Mouse (Mus musculus) G1E (cell line): ENCODE data around the gene Unc5cl. TPM values are rescaled to one million over a fixed set of nuclear protein-coding genes. Genes with fewer than 3 reads are reported as not detected.
A peak's percentile ranks its signal among the peaks of the same experiment; 100 is the strongest.
"Not testable (repeated sequence)": the region's sequence is repeated elsewhere in the genome, so short reads cannot be mapped to it uniquely, and the experiment has no call there.

Source experiments
- ATAC-seq: 2 replicates; pipeline ENCODE4 v1.8.0; 2016; ENCODE audit warnings: mild to moderate bottlenecking; ENCODE audit not compliant: insufficient number of reproducible peaks, poor library complexity, low FRiP score, severe bottlenecking; ENCODE audit errors: extremely low read depth
- DNase-seq: peaks from one replicate; pipeline ENCODE4 v3.0.0; 2012; ENCODE audit warnings: low spot score
- H3K27me3 ChIP-seq: 2 replicates; pipeline ENCODE4 v1.6.1; 2012; ENCODE audit warnings: mild to moderate bottlenecking, low read length, inconsistent platforms; ENCODE audit not compliant: insufficient read depth
- H3K36me3 ChIP-seq: replicated peaks from 2 replicates; pipeline ENCODE3; 2012; ENCODE audit warnings: mild to moderate bottlenecking, inconsistent platforms
- H3K4me1 ChIP-seq: 2 replicates; pipeline ENCODE4 v1.6.1; 2012; ENCODE audit warnings: low read depth, low read length, inconsistent platforms, mixed read lengths; ENCODE audit not compliant: insufficient read depth
- H3K4me3 ChIP-seq: 2 replicates; pipeline ENCODE4 v1.5.1; 2012; ENCODE audit warnings: low read depth, mild to moderate bottlenecking, inconsistent platforms, low read length, moderate library complexity, mixed read lengths
- H3K9me3 ChIP-seq: replicated peaks from 2 replicates; pipeline ENCODE4 v1.6.1; 2012; ENCODE audit warnings: inconsistent platforms
- CTCF ChIP-seq: IDR thresholded peaks from 2 replicates; pipeline ENCODE4 v1.5.1; 2012; ENCODE audit warnings: low read depth, low read length, inconsistent platforms, mixed read lengths
- GATA1 ChIP-seq: IDR thresholded peaks from 2 replicates; pipeline ENCODE4 v1.6.1; 2012; ENCODE audit warnings: borderline replicate concordance, low read length, inconsistent platforms, mixed read lengths
- GATA2 ChIP-seq: IDR thresholded peaks from 2 replicates; pipeline ENCODE4 v1.6.1; 2012; ENCODE audit warnings: low read depth, low read length, inconsistent platforms, borderline replicate concordance
- POLR2AphosphoS5 ChIP-seq: IDR thresholded peaks from 2 replicates; pipeline ENCODE4 v1.6.1; 2012; ENCODE audit warnings: low read depth, low read length, inconsistent platforms; ENCODE audit not compliant: insufficient replicate concordance
- TAL1 ChIP-seq: conservative IDR thresholded peaks from 2 replicates; pipeline ENCODE4 v1.6.1; 2012; ENCODE audit warnings: low read depth, low read length, inconsistent platforms, mixed read lengths
- polyA plus RNA-seq: library from polyadenylated mRNA; stranded (reverse); fragments of >175 nt; gene quantifications from 2 replicates; pipeline ENCODE4 v1.2.3, GENCODE M21; 2012
- total RNA-seq, 2 experiments: library from RNA; stranded (forward) in 1 of 2; stranded (reverse) in 1 of 2; fragments of 200-1000 nt in 1 of 2; fragments of >200 nt in 1 of 2; fragmentation: Nextera tagmentation in 1 of 2; gene quantifications; 2 replicates each; pipeline ENCODE4 v1.2.3; 2014 to 2017

The Unc5cl gene
- total and polyA plus RNA-seq, 3 experiments, result 15.9 to 22.1 (median 17.6) TPM

DNA sequence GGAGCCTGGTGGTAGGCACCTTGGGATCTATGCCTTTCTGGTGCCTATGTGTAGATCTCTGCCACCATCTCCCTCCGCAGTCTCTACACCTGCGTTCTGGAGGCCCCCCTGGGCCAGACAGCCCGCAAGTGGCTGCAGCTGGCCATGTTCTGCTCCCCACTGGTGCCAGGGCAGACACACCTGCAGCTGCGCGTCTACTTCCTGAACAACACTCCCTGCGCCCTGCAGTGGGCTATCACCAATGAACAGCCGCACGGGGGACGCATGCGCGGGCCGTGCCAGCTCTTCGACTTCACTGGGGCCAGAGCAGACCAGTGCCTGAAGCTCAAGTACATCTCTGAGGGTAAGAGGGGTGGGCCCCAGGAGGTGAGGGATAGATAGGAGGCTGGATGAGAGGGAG lies 7.4 kb downstream of the Unc5cl start:
- H3K4me1 ChIP-seq, result peaks cover 48% of the 10 kb centered on the region
- H3K4me3 ChIP-seq, result no peak overlapping the region
- no peaks in the 10 kb centered on the region for H3K27me3 ChIP-seq
- no peaks in the 10 kb centered on the region for H3K9me3 ChIP-seq
- no peak for TF ChIP-seq TAL1
- no peak for TF ChIP-seq CTCF
- TF ChIP-seq POLR2AphosphoS5, result no peak
- no peak for TF ChIP-seq GATA1
- TF ChIP-seq GATA2, result no peak
- no peak for ATAC-seq
- DNase-seq, result no peak
- H3K36me3 ChIP-seq, result peaks cover 89% of the 10 kb centered on the region

- H3K9me3 ChIP-seq, result no peaks in the 10 kb centered on the region
- DNase-seq, result no peak
- peaks cover 37% of the 10 kb centered on the region for H3K4me1 ChIP-seq
- no peaks in the 10 kb centered on the region for H3K27me3 ChIP-seq
- TF ChIP-seq GATA1 (no peak), CTCF (no peak), POLR2AphosphoS5 (no peak), TAL1 (no peak), GATA2 (no peak)
- peaks cover 95% of the 10 kb centered on the region for H3K36me3 ChIP-seq
- H3K4me3 ChIP-seq, result no peak overlapping the region
- ATAC-seq, result no peak
These were observed 8.7 kb downstream of the Unc5cl start for GRCm38 (mm10) chr17:48463391-48463790.

GRCm38 (mm10) chr17:48466769-48467394 lies 12.2 kb downstream of the Unc5cl start:
- H3K36me3 ChIP-seq, result peaks cover 77% of the 10 kb centered on the region
- H3K27me3 ChIP-seq, result no peaks in the 10 kb centered on the region
- TF ChIP-seq GATA1 (no peak), TAL1 (no peak), GATA2 (no peak), CTCF (no peak), POLR2AphosphoS5 (no peak)
- H3K4me1 ChIP-seq, result peaks cover 9% of the 10 kb centered on the region
- no peak for ATAC-seq
- H3K4me3 ChIP-seq, result no peak overlapping the region
- H3K9me3 ChIP-seq, result no peaks in the 10 kb centered on the region
- DNase-seq, result no peak

DNA sequence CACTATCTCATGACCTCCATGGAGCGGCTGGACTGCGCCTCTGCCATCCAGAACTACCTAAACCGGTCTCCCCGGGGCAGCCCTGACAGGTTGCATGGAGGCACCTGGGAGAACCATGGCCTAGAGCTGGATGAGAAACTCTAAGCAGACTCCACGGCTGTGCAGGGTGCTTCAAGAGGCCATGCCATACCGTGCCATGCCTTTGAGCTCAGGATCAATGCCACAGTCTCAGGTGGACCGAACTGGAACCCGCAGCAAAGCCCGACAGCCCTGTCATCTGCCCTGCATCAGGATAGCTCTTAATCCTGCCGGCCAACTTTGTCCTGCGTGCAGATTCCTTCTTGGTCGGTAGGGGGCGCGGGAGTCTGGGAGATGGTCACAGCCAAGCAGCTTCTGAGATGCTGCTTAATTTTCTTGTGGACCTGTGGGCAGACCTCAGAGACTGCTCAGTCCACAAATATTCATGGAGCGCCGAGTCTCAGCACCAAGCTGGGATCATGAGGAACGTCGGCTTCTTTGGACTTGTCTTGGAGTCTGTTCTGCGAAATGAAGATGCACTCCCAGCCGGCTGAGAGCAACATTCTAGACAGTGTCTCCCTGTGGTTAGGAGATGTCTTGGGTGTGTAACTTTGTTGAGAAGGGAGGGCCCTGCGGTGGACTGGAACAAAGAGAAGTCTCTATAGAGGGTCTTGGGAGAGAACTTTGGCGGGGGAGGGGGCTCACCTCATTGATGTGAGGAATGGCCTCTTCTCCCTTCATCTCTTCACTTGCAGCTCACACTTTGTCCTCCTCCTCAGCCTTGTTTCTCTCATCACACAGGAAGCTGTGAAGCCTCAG lies 12.9 kb downstream of the Unc5cl start:
- Histone ChIP-seq H3K27me3 (no peaks in the 10 kb centered on the region), H3K36me3 (peaks cover 70% of the 10 kb centered on the region), H3K4me3 (no peak overlapping the region), H3K4me1 (peaks cover 5% of the 10 kb centered on the region), H3K9me3 (no peaks in the 10 kb centered on the region)
- peak; percentile 64 for ATAC-seq
- peak; percentile 62 for DNase-seq
- no peak for TF ChIP-seq TAL1
- TF ChIP-seq GATA2, result no peak
- peak; percentile 67 for TF ChIP-seq CTCF
- no peak for TF ChIP-seq GATA1

GRCm38 (mm10) chr17:48474282-48474681 lies 19.6 kb downstream of the Unc5cl start:
- DNase-seq, H3K9me3 ChIP-seq, ATAC-seq, H3K27me3 ChIP-seq, H3K4me3 ChIP-seq, H3K36me3 ChIP-seq: not testable (repeated sequence)
- H3K4me1 ChIP-seq, result peaks cover 10% of the 10 kb centered on the region; the same call in 1 of the 2 replicates

DNA sequence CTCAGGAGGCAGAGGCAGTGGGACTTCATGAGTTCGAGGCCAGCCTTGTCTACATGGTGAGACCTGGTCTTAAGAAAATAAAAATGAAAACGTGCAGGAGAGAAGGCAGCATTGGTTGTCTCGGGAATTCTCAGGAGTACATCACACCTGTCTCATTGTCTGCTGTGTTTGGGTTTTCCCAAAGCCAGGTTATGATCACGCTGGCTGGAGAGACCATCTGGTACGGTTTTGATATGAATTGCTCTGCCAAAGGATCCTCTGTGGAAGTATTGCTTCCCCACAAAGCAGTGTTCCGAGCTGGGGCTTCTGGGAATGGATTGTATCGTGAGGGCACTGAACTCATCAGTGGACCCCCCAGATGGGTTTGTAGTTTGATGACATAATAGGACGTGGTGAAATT lies 20.7 kb downstream of the Unc5cl start:
- no peaks in the 10 kb centered on the region for H3K27me3 ChIP-seq
- H3K4me1 ChIP-seq, result peaks cover 10% of the 10 kb centered on the region; the same call in 1 of the 2 replicates
- no peak for TF ChIP-seq GATA2
- TF ChIP-seq POLR2AphosphoS5, result no peak
- TF ChIP-seq TAL1, result no peak
- TF ChIP-seq GATA1, result no peak
- no peak for TF ChIP-seq CTCF
- ATAC-seq (no peak), DNase-seq (no peak)
- H3K9me3 ChIP-seq, result no peaks in the 10 kb centered on the region
- H3K4me3 ChIP-seq, result no peak overlapping the region
- H3K36me3 ChIP-seq, result no peaks in the 10 kb centered on the region
